Mouse (Mus musculus) heart, embryonic 16.5 days (tissue): ENCODE data around the gene Lct. TPM values are rescaled to one million over a fixed set of nuclear protein-coding genes. Genes with fewer than 3 reads are reported as not detected.
"Not testable (repeated sequence)": the region's sequence is repeated elsewhere in the genome, so short reads cannot be mapped to it uniquely, and the experiment has no call there.

Source experiments
- ATAC-seq: fragments of 200-750 bp; cut with Nextera tagmentation; replicated peaks from 2 replicates; pipeline ENCODE4 v1.8.0; 2017; ENCODE audit warnings: moderate number of reproducible peaks; ENCODE audit not compliant: insufficient read depth, low FRiP score; ENCODE audit errors: extremely low read depth
- H3K27ac ChIP-seq: fragments of 300-500 bp; sonication (generic); 2 replicates; pipeline ENCODE4 v1.5.1; 2014; ENCODE audit warnings: mild to moderate bottlenecking, low read length, control low read depth, moderate library complexity
- H3K27me3 ChIP-seq: fragments of 300-500 bp; sonication (generic); 2 replicates; pipeline ENCODE4 v1.6.1; 2014; ENCODE audit warnings: low read length, mixed read lengths; ENCODE audit not compliant: control insufficient read depth, insufficient read depth
- H3K36me3 ChIP-seq: fragments of 300-500 bp; sonication (generic); 2 replicates; pipeline ENCODE4 v1.6.1; 2014; ENCODE audit not compliant: control insufficient read depth, insufficient read depth
- H3K4me1 ChIP-seq: fragments of 300-500 bp; sonication (generic); 2 replicates; pipeline ENCODE4 v1.6.1; 2014; ENCODE audit warnings: low read length, mixed read lengths; ENCODE audit not compliant: control insufficient read depth, insufficient read depth
- H3K4me2 ChIP-seq: fragments of 300-500 bp; sonication (generic); 2 replicates; pipeline ENCODE4 v1.6.1; 2014; ENCODE audit warnings: low read depth, mild to moderate bottlenecking, control low read depth, low read length
- H3K4me3 ChIP-seq: fragments of 300-500 bp; sonication (generic); 2 replicates; pipeline ENCODE4 v1.5.1; 2014; ENCODE audit warnings: mild to moderate bottlenecking, control low read depth, low read length
- H3K9ac ChIP-seq: fragments of 300-500 bp; sonication (generic); 2 replicates; pipeline ENCODE4 v1.6.1; 2014; ENCODE audit warnings: low read length, control low read depth
- H3K9me3 ChIP-seq: fragments of 300-500 bp; sonication (generic); replicated peaks from 2 replicates; pipeline ENCODE4 v1.6.1; 2016; ENCODE audit warnings: low read length; ENCODE audit not compliant: control insufficient read depth
- WGBS: fragments of 180-500 bp; shearing (Covaris S2); extraction: QIAGEN DNeasy Blood & Tissue Kit; methylation state at CpG from one replicate; pipeline ENCODE4 v1.1.7; 2014; 5-methylcytosine and 5-hydroxymethylcytosine counted together
- polyA plus RNA-seq: library from polyadenylated mRNA; unstranded; fragments of >200 nt; fragmentation: Nextera tagmentation; extraction: Ambion mirVana; gene quantifications from 2 replicates; pipeline ENCODE4 v1.2.1, GENCODE M21; 2015

Gene Lct
- polyA plus RNA-seq, 1 experiment from 2014 or later = not detected

DNA sequence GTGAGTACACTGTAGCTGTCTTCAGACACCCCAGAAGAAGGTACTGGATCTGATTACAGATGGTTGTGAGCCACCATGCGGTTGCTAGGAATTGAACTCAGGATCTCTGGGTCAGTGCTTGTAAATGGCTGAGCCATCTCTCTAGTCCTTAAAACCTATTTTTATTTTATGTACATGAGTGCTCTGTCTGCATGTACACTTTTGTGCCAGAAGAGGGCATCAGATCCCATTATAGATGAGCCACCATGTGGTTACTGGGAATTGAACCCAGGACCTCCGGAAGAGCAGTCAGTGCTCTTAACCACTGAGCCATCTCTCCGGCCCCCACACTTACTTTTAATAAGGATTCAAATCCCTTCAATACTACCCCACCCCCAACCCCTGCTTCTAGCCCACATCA, 45.2 kb downstream of the Lct start:
- Histone ChIP-seq H3K4me1 (no peaks in the 10 kb centered on the region), H3K4me3 (no peak overlapping the region), H3K9ac (no peak overlapping the region), H3K36me3 (peaks cover 32% of the 10 kb centered on the region), H3K27me3 (no peaks in the 10 kb centered on the region), H3K27ac (no peak overlapping the region), H3K4me2 (no peak overlapping the region), H3K9me3 (no peaks in the 10 kb centered on the region; the same call in 1 of the 2 replicates)
- ATAC-seq = no peak
- WGBS = 93% methylated on average over 3 of the region's 3 CpGs

DNA sequence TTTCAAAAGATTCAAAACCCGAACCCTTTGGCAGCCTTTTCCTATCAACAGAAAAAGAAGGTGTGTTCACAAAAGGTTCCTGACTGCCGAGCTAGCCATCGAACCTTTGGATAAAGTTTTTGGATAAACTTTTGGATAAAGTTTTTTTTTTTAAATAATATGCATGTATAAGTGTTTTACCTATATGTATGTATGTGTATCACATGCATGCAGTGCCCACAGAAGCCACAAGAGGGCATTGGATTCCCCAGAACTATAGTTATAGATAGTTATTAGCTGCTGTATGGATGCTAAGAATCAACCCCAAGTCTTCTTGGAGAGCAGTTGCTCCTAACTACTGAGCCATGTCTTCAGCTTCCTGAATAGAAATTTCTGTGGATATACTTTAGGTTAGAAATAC, 46.4 kb downstream of the Lct start:
- Histone ChIP-seq H3K27me3 (no peaks in the 10 kb centered on the region), H3K4me1 (no peaks in the 10 kb centered on the region), H3K36me3 (peaks cover 42% of the 10 kb centered on the region), H3K9ac (no peak overlapping the region), H3K4me3 (no peak overlapping the region), H3K27ac (no peak overlapping the region), H3K9me3 (no peaks in the 10 kb centered on the region; the same call in 1 of the 2 replicates), H3K4me2 (no peak overlapping the region)
- 93% methylated on average over 3 of the region's 3 CpGs for WGBS
- ATAC-seq = no peak

DNA sequence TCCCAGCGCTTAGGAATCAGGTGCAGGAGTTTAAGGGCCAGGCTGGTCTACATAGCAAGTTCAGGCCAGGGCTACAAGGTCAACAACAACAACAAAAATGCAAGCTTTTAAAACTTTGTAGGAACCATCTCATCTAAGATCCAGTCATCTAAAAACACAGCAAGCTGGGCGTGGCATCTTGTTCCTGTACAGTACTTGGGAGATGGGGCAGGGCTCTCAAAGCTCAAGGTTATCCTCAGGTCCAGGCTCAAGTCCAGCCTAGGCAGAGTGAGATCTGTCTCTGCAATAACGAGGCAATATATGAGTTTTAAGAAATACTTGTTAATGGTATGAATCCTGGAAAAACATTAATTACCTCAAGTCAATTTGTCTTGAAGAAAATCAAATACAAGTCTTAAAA, 49.6 kb downstream of the Lct start:
- H3K4me3 ChIP-seq = no peak overlapping the region
- no peaks in the 10 kb centered on the region; the same call in 1 of the 2 replicates for H3K9me3 ChIP-seq
- no peaks in the 10 kb centered on the region for H3K27me3 ChIP-seq
- WGBS = 93% methylated on average over 3 of the region's 3 CpGs
- no peak overlapping the region for H3K9ac ChIP-seq
- H3K27ac ChIP-seq = no peak overlapping the region
- H3K4me1 ChIP-seq = no peaks in the 10 kb centered on the region
- ATAC-seq = no peak
- H3K4me2 ChIP-seq = no peak overlapping the region
- peaks cover 60% of the 10 kb centered on the region for H3K36me3 ChIP-seq

DNA sequence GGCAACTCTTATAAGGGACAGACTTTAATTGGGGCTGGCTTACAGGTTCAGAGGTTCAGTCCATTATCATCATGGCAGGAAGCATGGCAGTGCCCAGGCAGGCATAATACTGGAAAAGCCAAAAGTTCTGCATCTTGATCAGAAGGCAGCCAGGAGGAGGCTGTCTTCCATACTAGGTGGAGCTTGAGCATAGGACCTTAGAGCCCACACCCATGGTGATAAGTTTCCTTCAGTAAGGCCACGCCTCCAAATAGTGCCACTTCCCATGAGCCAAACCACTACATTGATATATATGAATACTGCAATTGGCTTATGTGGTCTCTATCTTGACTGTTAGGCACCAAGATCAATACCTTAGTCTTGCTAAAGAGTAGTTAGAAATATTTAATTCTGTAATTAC, 52.2 kb downstream of the Lct start:
- 96% methylated on average over 1 of the region's 1 CpGs for WGBS
- Histone ChIP-seq H3K4me2 (no peak overlapping the region), H3K4me3 (no peak overlapping the region), H3K9ac (no peak overlapping the region), H3K27me3 (no peaks in the 10 kb centered on the region), H3K4me1 (no peaks in the 10 kb centered on the region), H3K27ac (no peak overlapping the region), H3K9me3 (no peaks in the 10 kb centered on the region), H3K36me3 (peaks cover 66% of the 10 kb centered on the region)
- ATAC-seq = no peak

DNA sequence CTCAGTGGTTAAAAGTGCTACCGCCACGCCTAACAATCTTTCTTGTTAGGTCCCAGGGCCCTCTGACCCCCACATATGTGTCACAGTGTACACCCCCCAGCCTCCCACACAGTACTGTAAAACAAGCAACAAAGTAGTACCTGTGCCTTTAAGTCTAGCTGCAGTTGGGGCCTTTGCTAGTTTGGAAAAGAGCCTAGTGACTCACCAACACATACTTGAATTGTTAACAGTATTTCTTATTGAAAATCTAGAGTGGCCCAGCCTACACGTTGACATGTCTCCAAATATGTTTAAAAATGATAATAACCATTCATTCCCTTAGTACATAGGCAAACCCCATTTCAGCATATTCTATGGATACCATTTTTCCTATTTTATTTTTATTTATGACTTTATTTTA, 57.4 kb downstream of the Lct start:
- no peaks in the 10 kb centered on the region for H3K27me3 ChIP-seq
- no peak for ATAC-seq
- 84% methylated on average over 3 of the region's 3 CpGs for WGBS
- H3K4me3 ChIP-seq = no peak overlapping the region
- H3K9ac ChIP-seq = no peak overlapping the region
- no peak overlapping the region for H3K4me2 ChIP-seq
- no peaks in the 10 kb centered on the region for H3K9me3 ChIP-seq
- no peak overlapping the region for H3K27ac ChIP-seq
- peaks cover 70% of the 10 kb centered on the region for H3K36me3 ChIP-seq
- H3K4me1 ChIP-seq = no peaks in the 10 kb centered on the region

DNA sequence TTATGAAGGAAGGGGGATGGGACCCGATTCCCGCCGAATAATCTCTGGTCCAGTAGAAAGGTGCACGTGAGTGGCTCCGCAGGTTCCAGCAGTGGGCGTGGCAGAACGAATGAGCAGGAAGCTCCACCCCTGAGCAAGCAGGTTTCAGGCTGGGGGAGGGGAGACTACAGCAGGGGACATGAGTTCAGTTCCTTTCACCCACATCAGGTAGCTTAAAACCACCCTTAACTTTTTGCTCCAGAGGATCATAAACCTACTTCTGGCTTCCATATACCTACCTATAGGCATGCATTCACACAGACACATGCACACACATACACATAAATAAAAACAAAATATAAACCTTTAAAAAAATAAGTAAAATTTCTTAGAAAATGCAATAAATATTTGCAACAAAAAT, 61.1 kb downstream of the Lct start:
- not testable (repeated sequence) for H3K4me3 ChIP-seq, H3K9me3 ChIP-seq, H3K4me2 ChIP-seq, H3K9ac ChIP-seq, H3K27ac ChIP-seq, H3K4me1 ChIP-seq, H3K27me3 ChIP-seq, ATAC-seq
- H3K36me3 ChIP-seq = peaks cover 63% of the 10 kb centered on the region
- 80% methylated on average over 7 of the region's 7 CpGs for WGBS

DNA sequence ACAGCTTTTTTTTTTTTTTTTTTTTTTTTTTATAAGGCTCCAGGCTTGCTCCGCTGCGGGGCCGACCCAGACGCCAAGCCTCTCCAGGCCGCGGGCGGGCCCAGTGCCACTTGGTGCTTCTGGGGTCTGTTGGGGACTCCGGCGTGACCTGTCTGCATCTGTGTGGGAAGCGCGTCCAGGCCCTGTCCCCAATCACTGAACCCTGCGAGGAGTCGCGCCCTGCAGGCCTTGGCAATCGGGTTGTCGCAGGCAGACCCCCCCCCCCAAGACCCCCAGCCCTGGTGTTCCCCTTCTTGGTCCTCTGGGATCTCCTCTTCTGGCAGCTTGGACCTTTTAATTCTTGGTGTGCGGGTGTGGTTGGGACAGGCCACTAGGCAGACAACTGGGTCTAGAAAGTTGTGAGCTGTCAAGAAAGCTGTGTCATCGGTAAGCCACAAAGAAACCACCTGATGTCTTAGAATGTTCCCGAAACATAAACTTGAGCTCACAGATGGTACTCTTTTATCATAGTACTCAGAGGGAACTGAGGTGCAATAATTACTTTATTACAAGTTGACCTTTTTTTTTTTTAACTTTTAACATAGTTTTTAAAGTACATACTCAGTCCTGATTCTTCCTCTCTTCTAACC, 83.3 kb downstream of the Lct start:
- H3K27ac ChIP-seq = peak overlapping the region; percentile 87
- H3K9me3 ChIP-seq = no peaks in the 10 kb centered on the region
- H3K9ac ChIP-seq = peak overlapping the region; percentile 94
- peaks cover 7% of the 10 kb centered on the region for H3K4me1 ChIP-seq
- no peaks in the 10 kb centered on the region for H3K27me3 ChIP-seq
- H3K36me3 ChIP-seq = no peaks in the 10 kb centered on the region
- ATAC-seq = peak; percentile 29
- WGBS = under 1% methylated on average over 19 of the region's 19 CpGs
- H3K4me2 ChIP-seq = peak overlapping the region; percentile 93
- H3K4me3 ChIP-seq = peak overlapping the region; percentile 85

DNA sequence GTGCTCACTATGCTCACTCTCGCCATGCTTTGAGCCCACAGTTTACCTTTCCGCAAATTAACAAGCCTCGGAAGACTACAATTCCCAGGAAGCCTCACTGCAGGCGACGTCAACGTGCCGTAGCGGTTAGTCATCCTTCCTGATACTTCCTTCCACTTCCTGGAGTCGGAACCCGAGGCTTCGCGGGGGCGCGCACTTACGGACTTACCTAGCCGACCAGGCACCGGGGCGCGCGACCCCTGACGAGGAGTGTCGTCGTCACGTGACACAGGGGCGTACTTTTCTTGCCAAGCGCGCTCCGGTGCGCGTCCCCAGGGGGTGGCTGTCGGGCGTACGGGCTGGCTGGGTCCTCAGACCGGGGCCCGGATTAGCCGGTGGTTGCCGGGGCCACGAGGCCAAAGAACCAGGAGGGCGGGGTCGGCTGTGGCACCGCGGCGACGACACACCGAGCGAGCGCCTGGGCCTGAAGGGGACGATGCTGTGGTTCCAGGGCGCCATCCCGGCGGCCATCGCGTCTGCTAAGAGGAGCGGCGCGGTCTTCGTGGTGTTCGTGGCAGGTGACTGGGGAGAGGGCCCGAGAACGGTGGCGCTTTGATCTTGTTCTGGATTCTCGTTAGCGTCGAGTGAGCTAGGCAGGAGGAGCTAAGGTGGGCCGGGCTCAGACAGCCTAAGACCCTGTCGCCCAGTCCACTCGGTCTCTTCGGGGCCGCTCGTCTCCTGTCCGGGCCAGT, 84.0 kb downstream of the Lct start:
- peak; percentile 98 for ATAC-seq

DNA sequence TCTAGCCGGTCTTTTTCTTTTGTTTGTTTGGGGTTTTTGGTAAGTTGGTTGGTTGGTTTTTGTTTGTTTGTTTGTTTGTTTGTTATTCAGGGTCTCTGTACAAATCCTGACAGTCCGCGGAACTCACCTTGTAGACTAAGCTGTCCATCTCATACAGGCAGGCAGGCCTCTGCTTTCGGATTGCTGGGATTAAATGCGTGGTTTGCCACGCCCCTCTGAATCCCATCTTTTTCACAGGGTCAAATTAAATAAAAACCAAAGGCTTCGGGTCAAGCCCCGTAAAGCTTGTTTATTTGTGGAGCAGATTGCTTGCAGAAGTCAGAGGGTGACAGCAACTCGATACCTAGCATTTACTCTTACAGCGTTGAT, 84.5 kb downstream of the Lct start, which contains the start of gene Ubxn4:
Gene Ubxn4, plus strand, starts transcription at position 338 of the 369 bp plus-strand sequence.
- no peaks in the 10 kb centered on the region for H3K27me3 ChIP-seq
- H3K4me1 ChIP-seq = peaks cover 7% of the 10 kb centered on the region
- H3K27ac ChIP-seq = peak within 1 kb of the TSS; percentile 87
- ATAC-seq = peak; percentile 4; the same call in 1 of the 2 replicates
- WGBS = 12% methylated on average over 10 of the region's 10 CpGs
- H3K36me3 ChIP-seq = no peaks in the 10 kb centered on the region
- no peaks in the 10 kb centered on the region for H3K9me3 ChIP-seq
- H3K4me3 ChIP-seq = peak within 1 kb of the TSS; percentile 85
- peak within 1 kb of the TSS; percentile 94 for H3K9ac ChIP-seq
- peak within 1 kb of the TSS; percentile 93 for H3K4me2 ChIP-seq

More for the DNA sequence above, 84.0 kb downstream of the Lct start:
- Histone ChIP-seq H3K9ac (peak overlapping the region; percentile 94), H3K27me3 (no peaks in the 10 kb centered on the region), H3K4me1 (peaks cover 7% of the 10 kb centered on the region), H3K4me3 (peak overlapping the region; percentile 85), H3K9me3 (no peaks in the 10 kb centered on the region), H3K36me3 (no peaks in the 10 kb centered on the region), H3K4me2 (peak overlapping the region; percentile 93), H3K27ac (peak overlapping the region; percentile 87)
- under 1% methylated on average over 71 of the region's 71 CpGs for WGBS
